Mouse (Mus musculus): ENCODE data around the gene Slc4a1.

GRCm38 (mm10) chr11:102323516-102323915 is 42.5 kb downstream of the Slc4a1 start:
- no peak for TF ChIP-seq POLR2A (IDR thresholded peaks at IDR 0.05; ENCODE audit: insufficient read depth, low read length)
- TF ChIP-seq EP300 (IDR thresholded peaks at IDR 0.05; ENCODE audit: insufficient read depth, low read depth, low read length) = no peak

Data from ES-Bruce4 (cell line).